Mouse (Mus musculus) liver, embryonic 14.5 days (tissue): ENCODE data around the gene Ttc9b.

Source experiments
- CTCF ChIP-seq: IDR thresholded peaks from 2 replicates; pipeline ENCODE4 v1.5.1; 2016; ENCODE audit warnings: antibody characterized with exemption, low read depth, control low read depth
- EP300 ChIP-seq: IDR thresholded peaks from 2 replicates; pipeline ENCODE4 v1.6.1; 2016; ENCODE audit warnings: antibody characterized with exemption, low read depth

- TF ChIP-seq CTCF (no peak), EP300 (no peak)
Measured at GRCm38 (mm10) chr7:27628190-27628589, 25.5 kb upstream of the Ttc9b start.
